Mouse (Mus musculus) forebrain, embryonic 11.5 days (tissue): ENCODE results near the gene Abcd3. TPM values are rescaled to one million over a fixed set of nuclear protein-coding genes. Genes with fewer than 3 reads are reported as not detected.

ENCODE experiments used
- ATAC-seq: fragments of 200-750 bp; cut with Nextera tagmentation; replicated peaks from 2 replicates; pipeline ENCODE4 v1.8.0; 2017; ENCODE audit warnings: moderate TSS enrichment; ENCODE audit not compliant: low FRiP score
- DNase-seq: peaks from one replicate; pipeline ENCODE4 v3.0.0-alpha.2; 2017; ENCODE audit warnings: low spot score
- H3K27ac ChIP-seq: fragments of 300-500 bp; sonication (generic); 2 replicates; pipeline ENCODE4 v1.5.1; 2014; ENCODE audit warnings: low read depth, low read length
- H3K27me3 ChIP-seq: fragments of 300-500 bp; sonication (generic); 2 replicates; pipeline ENCODE4 v1.6.1; 2014; ENCODE audit warnings: mild to moderate bottlenecking, low read length, mixed read lengths; ENCODE audit not compliant: control insufficient read depth, insufficient read depth
- H3K36me3 ChIP-seq: fragments of 300-500 bp; sonication (generic); 2 replicates; pipeline ENCODE4 v1.6.1; 2014; ENCODE audit warnings: mild to moderate bottlenecking, low read length, moderate library complexity, mixed read lengths; ENCODE audit not compliant: control insufficient read depth, insufficient read depth
- H3K4me1 ChIP-seq: fragments of 300-500 bp; sonication (generic); replicated peaks from 2 replicates; pipeline ENCODE4 v1.6.1; 2014; ENCODE audit warnings: low read length, mixed read lengths; ENCODE audit not compliant: control insufficient read depth, insufficient read depth
- H3K4me2 ChIP-seq: fragments of 300-500 bp; sonication (generic); 2 replicates; pipeline ENCODE4 v1.6.1; 2014; ENCODE audit warnings: low read depth, mild to moderate bottlenecking, low read length, moderate library complexity, mixed read lengths; ENCODE audit not compliant: severe bottlenecking
- H3K4me3 ChIP-seq: fragments of 300-500 bp; sonication (generic); 2 replicates; pipeline ENCODE4 v1.5.1; 2014; ENCODE audit warnings: low read depth, low read length
- H3K9ac ChIP-seq: fragments of 300-500 bp; sonication (generic); 2 replicates; pipeline ENCODE4 v1.6.1; 2014; ENCODE audit warnings: low read length
- H3K9me3 ChIP-seq: fragments of 300-500 bp; sonication (generic); 2 replicates; pipeline ENCODE4 v1.6.1; 2016; ENCODE audit warnings: low read length, mixed read lengths; ENCODE audit not compliant: control insufficient read depth
- WGBS: fragments of 180-500 bp; shearing (Covaris S2); extraction: QIAGEN DNeasy Blood & Tissue Kit; methylation state at CpG from one replicate; pipeline ENCODE4 v1.1.7; 2014; 5-methylcytosine and 5-hydroxymethylcytosine counted together
- polyA plus RNA-seq: library from polyadenylated mRNA; unstranded; fragments of >200 nt; fragmentation: Nextera tagmentation; extraction: Ambion mirVana; gene quantifications from 2 replicates; pipeline ENCODE4 v1.2.1, GENCODE M21; 2014

Abcd3 gene
- polyA plus RNA-seq, 1 experiment from 2014 or later = 59.0 TPM

GRCm38 (mm10) chr3:121824319-121824718 lies 9.2 kb upstream of the Abcd3 start:
- WGBS = 92% methylated on average over 1 of the region's 1 CpGs
- Histone ChIP-seq H3K9ac (no peak overlapping the region), H3K4me2 (no peak overlapping the region), H3K27me3 (no peaks in the 10 kb centered on the region), H3K27ac (no peak overlapping the region), H3K9me3 (no peaks in the 10 kb centered on the region), H3K4me1 (no peaks in the 10 kb centered on the region), H3K36me3 (no peaks in the 10 kb centered on the region), H3K4me3 (no peak overlapping the region)
- DNase-seq (no peak), ATAC-seq (no peak)

- WGBS = 83% methylated on average over 5 of the region's 5 CpGs
These were observed 7.5 kb upstream of the Abcd3 start for GRCm38 (mm10) chr3:121822643-121823042.

DNA sequence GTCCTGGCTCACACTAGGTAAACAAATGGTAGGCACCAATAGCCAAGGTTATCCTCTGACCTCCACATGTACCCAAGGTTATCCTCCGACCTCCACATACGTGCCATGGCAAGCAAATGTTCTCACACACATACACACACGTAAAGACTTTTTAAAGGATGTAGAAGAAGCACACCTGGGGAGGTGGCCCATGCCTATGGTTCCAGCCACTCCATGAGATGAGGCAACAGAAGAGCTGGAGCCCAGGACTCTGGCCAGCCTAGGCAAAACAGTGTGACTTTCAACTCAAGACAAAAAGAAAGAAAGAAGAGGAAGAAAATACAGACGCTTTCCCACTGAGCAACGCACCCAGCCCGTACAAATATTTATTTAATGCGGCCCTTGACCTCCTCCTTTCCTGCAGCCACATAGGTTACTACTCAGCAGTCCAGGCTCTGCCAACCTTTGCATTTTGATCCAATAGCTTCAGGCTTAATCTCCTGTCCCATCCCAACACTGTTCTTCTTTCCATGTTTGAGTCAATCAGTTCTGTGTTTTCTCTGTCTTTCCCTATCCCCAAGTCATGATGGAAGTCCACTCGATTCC lies 6.5 kb upstream of the Abcd3 start:
- Histone ChIP-seq H3K27ac (no peak overlapping the region), H3K36me3 (no peaks in the 10 kb centered on the region), H3K4me2 (no peak overlapping the region), H3K9me3 (no peaks in the 10 kb centered on the region), H3K9ac (no peak overlapping the region), H3K4me3 (no peak overlapping the region), H3K4me1 (no peaks in the 10 kb centered on the region), H3K27me3 (no peaks in the 10 kb centered on the region)
- DNase-seq (no peak), ATAC-seq (no peak)
- WGBS = 83% methylated on average over 8 of the region's 8 CpGs

More at GRCm38 (mm10) chr3:121822643-121823042, 7.5 kb upstream of the Abcd3 start:
- no peaks in the 10 kb centered on the region for H3K27me3 ChIP-seq
- H3K27ac ChIP-seq = no peak overlapping the region
- DNase-seq = no peak
- no peaks in the 10 kb centered on the region for H3K36me3 ChIP-seq
- H3K9me3 ChIP-seq = no peaks in the 10 kb centered on the region
- no peak overlapping the region for H3K9ac ChIP-seq
- no peaks in the 10 kb centered on the region for H3K4me1 ChIP-seq
- no peak overlapping the region for H3K4me2 ChIP-seq
- no peak for ATAC-seq
- no peak overlapping the region for H3K4me3 ChIP-seq

GRCm38 (mm10) chr3:121819693-121820200 lies 4.6 kb upstream of the Abcd3 start:
- Histone ChIP-seq H3K9ac (no peak overlapping the region), H3K4me2 (no peak overlapping the region), H3K27me3 (no peaks in the 10 kb centered on the region), H3K27ac (no peak overlapping the region), H3K36me3 (no peaks in the 10 kb centered on the region), H3K4me3 (no peak overlapping the region), H3K9me3 (no peaks in the 10 kb centered on the region), H3K4me1 (peaks cover 5% of the 10 kb centered on the region; the same call in 1 of the 2 replicates)
- DNase-seq (no peak), ATAC-seq (no peak)
- 87% methylated on average over 3 of the region's 3 CpGs for WGBS

GRCm38 (mm10) chr3:121818736-121819396 lies 3.8 kb upstream of the Abcd3 start:
- ATAC-seq = no peak
- Histone ChIP-seq H3K36me3 (no peaks in the 10 kb centered on the region), H3K9me3 (no peaks in the 10 kb centered on the region), H3K9ac (no peak overlapping the region), H3K4me2 (no peak overlapping the region), H3K4me3 (no peak overlapping the region), H3K27me3 (no peaks in the 10 kb centered on the region), H3K27ac (no peak overlapping the region), H3K4me1 (peaks cover 5% of the 10 kb centered on the region; the same call in 1 of the 2 replicates)
- DNase-seq = no peak
- 87% methylated on average over 10 of the region's 10 CpGs for WGBS

- H3K36me3 ChIP-seq = no peaks in the 10 kb centered on the region
- DNase-seq = no peak
- peak overlapping the region; percentile 76 for H3K4me3 ChIP-seq
- peak overlapping the region; percentile 59 for H3K4me2 ChIP-seq
- H3K27me3 ChIP-seq = no peaks in the 10 kb centered on the region
- ATAC-seq = no peak; the same call in 1 of the 2 replicates
- peak overlapping the region; percentile 95 for H3K27ac ChIP-seq
- peak overlapping the region; percentile 91 for H3K9ac ChIP-seq
- H3K4me1 ChIP-seq = peaks cover 6% of the 10 kb centered on the region; the same call in 1 of the 2 replicates
- H3K9me3 ChIP-seq = no peaks in the 10 kb centered on the region
- WGBS = 24% methylated on average over 16 of the region's 16 CpGs
These were observed 590 bp upstream of the Abcd3 start for GRCm38 (mm10) chr3:121815549-121816235.

DNA sequence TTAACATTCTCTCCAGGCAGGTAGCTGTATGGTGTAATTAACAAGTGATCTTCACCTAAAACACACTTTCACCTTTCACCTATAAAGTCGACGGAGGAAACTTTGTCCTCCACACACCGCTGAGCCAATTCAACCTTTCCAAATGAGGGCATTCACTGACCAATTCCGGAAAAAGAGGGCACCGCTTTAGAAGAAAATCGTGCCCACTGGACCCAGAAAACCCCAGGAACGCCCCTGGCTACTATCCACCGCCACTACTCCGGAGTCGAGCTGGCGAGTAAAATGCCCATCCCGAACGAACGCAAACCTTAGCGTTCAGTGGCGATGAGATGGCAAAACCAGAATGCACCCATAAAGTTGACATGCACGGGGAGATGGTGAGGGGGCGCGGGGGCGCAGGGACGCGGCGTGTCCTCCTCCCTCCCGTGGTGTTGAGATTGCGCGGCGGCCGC lies 663 bp downstream of the Abcd3 start:
- Histone ChIP-seq H3K9ac (peak overlapping the region; percentile 91), H3K9me3 (no peaks in the 10 kb centered on the region), H3K4me3 (peak overlapping the region; percentile 76), H3K27ac (peak overlapping the region; percentile 95), H3K36me3 (no peaks in the 10 kb centered on the region), H3K4me2 (peak overlapping the region; percentile 59), H3K27me3 (no peaks in the 10 kb centered on the region), H3K4me1 (peaks cover 6% of the 10 kb centered on the region; the same call in 1 of the 2 replicates)
- WGBS = 1% methylated on average over 27 of the region's 28 CpGs
- DNase-seq (no peak), ATAC-seq (no peak)

GRCm38 (mm10) chr3:121813834-121814233 lies 1.3 kb downstream of the Abcd3 start:
- Histone ChIP-seq H3K4me3 (peak overlapping the region; percentile 76), H3K4me2 (peak overlapping the region; percentile 59), H3K36me3 (no peaks in the 10 kb centered on the region), H3K27ac (no peak overlapping the region), H3K9me3 (no peaks in the 10 kb centered on the region), H3K4me1 (peaks cover 6% of the 10 kb centered on the region; the same call in 1 of the 2 replicates), H3K9ac (no peak overlapping the region), H3K27me3 (no peaks in the 10 kb centered on the region)
- ATAC-seq = no peak
- WGBS = 68% methylated on average over 5 of the region's 5 CpGs
- DNase-seq = no peak
